Mouse (Mus musculus) forebrain, postnatal 0 days (tissue): ENCODE data around the gene Qpct. TPM values are rescaled to one million over a fixed set of nuclear protein-coding genes. Genes with fewer than 3 reads are reported as not detected.

Experiments used
- ATAC-seq: fragments of 200-750 bp; cut with Nextera tagmentation; 2 replicates; pipeline ENCODE4 v1.8.0; 2017; ENCODE audit warnings: mild to moderate bottlenecking, moderate library complexity
- DNase-seq: peaks from one replicate; pipeline ENCODE4 v3.0.0-alpha.2; 2015
- H3K27ac ChIP-seq: fragments of 300-500 bp; sonication (generic); 2 replicates; pipeline ENCODE4 v1.5.1; 2014; ENCODE audit warnings: low read depth, mild to moderate bottlenecking, antibody characterized with exemption, low read length, moderate library complexity, mixed read lengths
- H3K27me3 ChIP-seq: fragments of 300-500 bp; sonication (generic); 2 replicates; pipeline ENCODE4 v1.6.1; 2014; ENCODE audit warnings: mild to moderate bottlenecking, low read length, mixed read lengths; ENCODE audit not compliant: insufficient read depth
- H3K36me3 ChIP-seq: fragments of 300-500 bp; sonication (generic); 2 replicates; pipeline ENCODE4 v1.6.1; 2014; ENCODE audit warnings: mild to moderate bottlenecking, moderate library complexity; ENCODE audit not compliant: insufficient read depth
- H3K4me1 ChIP-seq: fragments of 300-500 bp; sonication (generic); 2 replicates; pipeline ENCODE4 v1.6.1; 2014; ENCODE audit warnings: antibody characterized with exemption; ENCODE audit not compliant: insufficient read depth
- H3K4me2 ChIP-seq: fragments of 300-500 bp; sonication (generic); 2 replicates; pipeline ENCODE4 v1.6.1; 2014; ENCODE audit warnings: low read depth, mild to moderate bottlenecking, moderate library complexity
- H3K4me3 ChIP-seq: fragments of 300-500 bp; sonication (generic); 2 replicates; pipeline ENCODE4 v1.5.1; 2014; ENCODE audit warnings: low read depth, low read length, mixed read lengths
- H3K9ac ChIP-seq: fragments of 300-500 bp; sonication (generic); 2 replicates; pipeline ENCODE4 v1.6.1; 2014; ENCODE audit warnings: mild to moderate bottlenecking
- H3K9me3 ChIP-seq: fragments of 300-500 bp; sonication (generic); 2 replicates; pipeline ENCODE4 v1.6.1; 2016; ENCODE audit warnings: low read length
- CTCF ChIP-seq: sonication (generic); IDR thresholded peaks from 2 replicates; pipeline ENCODE4 v1.5.1; 2016; ENCODE audit warnings: antibody characterized with exemption, control low read depth, low read depth
- WGBS: fragments of 180-500 bp; shearing (Covaris S2); extraction: QIAGEN DNeasy Blood & Tissue Kit; methylation state at CpG from one replicate; pipeline ENCODE4 v1.1.7; 2014; 5-methylcytosine and 5-hydroxymethylcytosine counted together
- polyA plus RNA-seq: library from polyadenylated mRNA; unstranded; fragments of >200 nt; fragmentation: Nextera tagmentation; extraction: Ambion mirVana; gene quantifications from 2 replicates; pipeline ENCODE4 v1.2.1, GENCODE M21; 2015
- total RNA-seq: library from RNA; depleted of rRNA; stranded (reverse); fragments of >200 nt; gene quantifications from 2 replicates; pipeline ENCODE4 v1.2.3, GENCODE M21; 2014; rRNA removed

Qpct gene
- total and polyA plus RNA-seq, 2 experiments from 2014 or later = 26.3 to 26.5 TPM

DNA sequence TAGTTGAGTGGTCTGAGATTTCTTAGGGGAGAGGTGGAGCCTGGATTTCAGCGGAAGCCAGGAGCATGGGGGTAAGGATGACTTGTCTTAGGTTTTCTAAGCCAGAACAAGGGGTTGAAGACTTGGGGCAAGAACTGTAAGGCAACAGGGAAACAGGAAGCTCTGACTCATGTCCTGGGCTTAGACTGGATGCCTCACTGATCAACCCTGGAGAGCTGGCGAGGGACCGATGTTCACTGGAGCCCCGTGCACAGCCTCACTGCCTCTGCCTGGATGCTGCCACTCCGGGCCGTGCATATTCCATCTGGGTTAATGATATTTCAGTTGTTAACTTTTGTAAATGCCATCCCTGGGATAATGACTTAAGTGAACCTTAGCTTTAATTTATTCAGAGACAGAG lies 84.1 kb downstream of the Qpct start:
- Histone ChIP-seq H3K9ac (no peak overlapping the region), H3K4me1 (no peaks in the 10 kb centered on the region), H3K27me3 (no peaks in the 10 kb centered on the region), H3K4me3 (no peak overlapping the region), H3K4me2 (no peak overlapping the region), H3K27ac (no peak overlapping the region), H3K9me3 (no peaks in the 10 kb centered on the region), H3K36me3 (no peaks in the 10 kb centered on the region)
- DNase-seq = no peak
- TF ChIP-seq CTCF = no peak
- ATAC-seq = no peak
- 88% methylated on average over 6 of the region's 6 CpGs for WGBS

- Histone ChIP-seq H3K27ac (no peak overlapping the region), H3K27me3 (no peaks in the 10 kb centered on the region), H3K36me3 (no peaks in the 10 kb centered on the region), H3K9ac (no peak overlapping the region), H3K4me3 (no peak overlapping the region), H3K4me2 (no peak overlapping the region), H3K9me3 (no peaks in the 10 kb centered on the region), H3K4me1 (no peaks in the 10 kb centered on the region)
- ATAC-seq (no peak), DNase-seq (no peak)
- WGBS = 87% methylated on average over 2 of the region's 2 CpGs
- TF ChIP-seq CTCF = no peak
These were observed 84.7 kb downstream of the Qpct start for GRCm38 (mm10) chr17:79136401-79136800.

Other genes with a start within 250 kb of the Qpct start
- 34.7 and 49.6 TPM in 2 replicates for gene Heatr5b, start 216.5 kb upstream of the Qpct start, total RNA-seq
- gene Heatr5b, start 216.5 kb upstream of the Qpct start, polyA plus RNA-seq = 8.7 and 10.4 TPM in 2 replicates
- 25.7 and 26.2 TPM in 2 replicates for gene Gpatch11, start 216.3 kb upstream of the Qpct start, total RNA-seq
- gene Gpatch11, start 216.3 kb upstream of the Qpct start, polyA plus RNA-seq = 52.3 and 53.8 TPM in 2 replicates
- gene Eif2ak2, start 169.3 kb upstream of the Qpct start, total RNA-seq = 2.8 and 5.4 TPM in 2 replicates
- 1.7 and 3.6 TPM in 2 replicates for gene Eif2ak2, start 169.3 kb upstream of the Qpct start, polyA plus RNA-seq
- not detected in 2 replicates for gene Sult6b1, start 144.9 kb upstream of the Qpct start, total RNA-seq
- gene Sult6b1, start 144.9 kb upstream of the Qpct start, polyA plus RNA-seq = not detected in 2 replicates
- 40.1 and 44.6 TPM in 2 replicates for gene Cebpzos, start 135.4 kb upstream of the Qpct start, total RNA-seq
- 127 and 147 TPM in 2 replicates for gene Cebpzos, start 135.4 kb upstream of the Qpct start, polyA plus RNA-seq
- gene Cebpz, start 114.8 kb upstream of the Qpct start, total RNA-seq = 31.9 and 32.2 TPM in 2 replicates
- 49.8 and 50.0 TPM in 2 replicates for gene Cebpz, start 114.8 kb upstream of the Qpct start, polyA plus RNA-seq
- 32.5 and 32.7 TPM in 2 replicates for gene Ndufaf7, start 114.8 kb upstream of the Qpct start, total RNA-seq
- 49.9 and 66.4 TPM in 2 replicates for gene Ndufaf7, start 114.8 kb upstream of the Qpct start, polyA plus RNA-seq
- gene Prkd3, start 31.1 kb upstream of the Qpct start, total RNA-seq = 28.2 and 29.7 TPM in 2 replicates
- gene Prkd3, start 31.1 kb upstream of the Qpct start, polyA plus RNA-seq = 8.6 and 9.6 TPM in 2 replicates